Mouse (Mus musculus) erythroblast, adult 5-6 weeks (primary cell): ENCODE results near the gene Mdfi. TPM values are rescaled to one million over a fixed set of nuclear protein-coding genes. Genes with fewer than 3 reads are reported as not detected.

Experiments used
- ATAC-seq: replicated peaks from 2 replicates; pipeline ENCODE4 v1.8.0; 2016; ENCODE audit warnings: moderate number of reproducible peaks, mild to moderate bottlenecking, moderate TSS enrichment, inconsistent platforms; ENCODE audit not compliant: poor library complexity, low FRiP score, severe bottlenecking
- total RNA-seq, 2 experiments: library from RNA; stranded (forward) in 1 of 2; stranded (reverse) in 1 of 2; fragments of 150-400 nt in 1 of 2; fragments of 200-764, 138-1000 nt in 1 of 2; gene quantifications; 2 replicates each; pipeline versions ENCODE4 v1.2.3 to v1.2.4; 2015 to 2017; ENCODE audit warnings: low replicate concordance in 2 of 2

Mdfi gene
- total RNA-seq, 2 experiments from 2014 or later: not detected

DNA sequence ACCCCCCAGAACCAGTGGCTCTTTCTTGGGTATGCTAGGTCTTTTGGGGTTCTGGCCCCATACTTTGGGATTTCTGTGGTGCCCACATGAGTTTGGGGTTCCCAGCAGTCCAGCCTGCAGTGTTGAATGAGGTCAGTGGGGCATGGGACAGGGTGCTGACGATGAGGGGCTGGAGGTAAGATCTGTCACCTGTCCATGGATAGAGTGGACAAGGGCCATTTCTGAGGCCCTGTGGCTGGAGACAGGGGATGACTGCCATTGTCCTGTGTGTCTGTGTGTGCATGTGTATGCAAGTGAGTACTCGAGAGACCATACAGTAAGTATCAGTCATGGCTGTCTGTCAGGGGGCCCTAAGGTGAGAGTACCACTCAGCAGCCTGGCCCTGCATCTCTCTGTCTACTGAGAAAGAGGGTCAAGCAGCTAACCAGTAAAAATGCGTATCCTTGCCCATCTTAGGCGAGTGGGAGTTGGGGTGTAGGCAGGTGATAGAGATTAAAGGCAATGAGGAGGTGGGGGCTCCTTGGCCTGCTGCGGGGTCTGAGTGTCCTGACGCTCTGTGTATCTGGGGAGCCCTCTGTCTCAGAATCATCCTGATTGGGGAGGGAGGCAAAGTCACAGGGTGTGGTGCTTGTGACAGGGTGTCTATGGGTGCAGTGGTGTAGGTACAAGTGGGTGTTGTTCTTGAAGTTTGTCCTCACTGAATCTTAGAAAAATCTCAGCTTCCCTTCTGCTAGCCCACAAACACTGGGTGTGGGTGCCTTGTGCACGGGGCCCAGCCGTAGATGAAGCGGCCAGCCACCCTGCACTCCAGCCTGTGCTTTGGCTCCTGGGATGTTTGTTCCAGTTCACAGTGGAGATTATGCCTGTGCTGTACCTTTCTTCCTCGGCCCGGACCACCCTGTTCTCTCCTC lies 64.8 kb downstream of the Mdfi start:
- no peak for ATAC-seq

GRCm38 (mm10) chr17:47768707-47769276 lies 65.7 kb downstream of the Mdfi start:
- no peak for ATAC-seq

DNA sequence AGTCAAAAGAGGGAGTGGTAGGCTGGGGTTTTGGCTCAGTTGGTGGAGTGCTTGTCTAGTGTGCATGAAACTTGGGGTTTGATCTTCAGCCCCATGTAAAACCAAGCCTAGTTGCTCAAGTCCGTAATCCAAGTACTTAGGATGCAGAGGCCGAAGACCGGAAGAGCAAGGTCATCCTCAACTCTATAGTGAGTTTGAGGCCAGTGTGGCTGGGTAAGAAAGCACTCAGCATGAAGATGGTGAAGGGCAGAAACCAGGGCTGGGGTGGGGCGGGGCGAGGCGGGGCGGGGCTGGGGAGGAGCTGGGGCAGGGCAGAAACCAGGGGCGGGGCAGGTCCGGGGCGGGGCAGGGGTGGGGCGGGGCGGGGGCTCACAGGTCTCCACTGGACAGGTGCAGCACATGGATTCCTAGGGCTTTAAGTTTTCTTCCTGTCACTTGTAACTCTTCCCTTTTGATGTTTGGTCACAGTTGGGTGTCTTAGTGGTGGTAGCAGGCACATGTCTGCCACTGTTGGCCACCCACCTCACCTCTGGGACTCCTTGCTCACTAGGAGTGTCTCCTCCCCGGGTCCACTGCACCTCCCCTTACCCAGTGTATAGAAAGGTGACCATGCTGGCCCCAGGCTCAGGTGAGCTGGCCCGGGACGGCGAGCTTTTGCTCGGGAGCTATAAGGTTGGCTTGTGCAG lies 66.9 kb downstream of the Mdfi start:
- no peak for ATAC-seq

GRCm38 (mm10) chr17:47767081-47767455 lies 67.4 kb downstream of the Mdfi start:
- ATAC-seq: no peak

GRCm38 (mm10) chr17:47766407-47767043 lies 68.0 kb downstream of the Mdfi start:
- ATAC-seq: no peak

- ATAC-seq: no peak
Measured at GRCm38 (mm10) chr17:47765986-47766385, 68.5 kb downstream of the Mdfi start.

Other genes starting within 250 kb of the Mdfi start
- 1.2 and 2.1 TPM in 2 replicates for gene Bysl, start 223.2 kb downstream of the Mdfi start, total RNA-seq (2015; ENCODE audit: low replicate concordance)
- 3.2 and 4.3 TPM in 2 replicates for gene Bysl, start 223.2 kb downstream of the Mdfi start, total RNA-seq (2017; ENCODE audit: low replicate concordance)
- gene Med20, start 223.1 kb downstream of the Mdfi start, total RNA-seq (2015; ENCODE audit: low replicate concordance): 10.4 and 19.9 TPM in 2 replicates
- gene Med20, start 223.1 kb downstream of the Mdfi start, total RNA-seq (2017; ENCODE audit: low replicate concordance): 48.5 and 68.2 TPM in 2 replicates
- 2.5 and 4.8 TPM in 2 replicates for gene Gm20517, start 223.1 kb downstream of the Mdfi start, total RNA-seq (2015; ENCODE audit: low replicate concordance)
- 6.3 and 16.2 TPM in 2 replicates for gene Gm20517, start 223.1 kb downstream of the Mdfi start, total RNA-seq (2017; ENCODE audit: low replicate concordance)
- 7.3 and 36.5 TPM in 2 replicates for gene Usp49, start 204.0 kb downstream of the Mdfi start, total RNA-seq (2015; ENCODE audit: low replicate concordance)
- gene Usp49, start 204.0 kb downstream of the Mdfi start, total RNA-seq (2017; ENCODE audit: low replicate concordance): 14.8 and 27.6 TPM in 2 replicates
- 24.2 and 44.9 TPM in 2 replicates for gene Tomm6, start 146.3 kb downstream of the Mdfi start, total RNA-seq (2015; ENCODE audit: low replicate concordance)
- 9.1 and 10.8 TPM in 2 replicates for gene Tomm6, start 146.3 kb downstream of the Mdfi start, total RNA-seq (2017; ENCODE audit: low replicate concordance)
- not detected in 2 replicates for gene Frs3, start 145.7 kb downstream of the Mdfi start, total RNA-seq (2015; ENCODE audit: low replicate concordance)
- gene Frs3, start 145.7 kb downstream of the Mdfi start, total RNA-seq (2017; ENCODE audit: low replicate concordance): not detected in 2 replicates
- gene Gm21981, start 140.2 kb downstream of the Mdfi start, total RNA-seq (2015; ENCODE audit: low replicate concordance): not detected in 2 replicates
- not detected in 2 replicates for gene Gm21981, start 140.2 kb downstream of the Mdfi start, total RNA-seq (2017; ENCODE audit: low replicate concordance)
- not detected in 2 replicates for gene Prickle4, start 140.0 kb downstream of the Mdfi start, total RNA-seq (2015; ENCODE audit: low replicate concordance)
- not detected in 2 replicates for gene Prickle4, start 140.0 kb downstream of the Mdfi start, total RNA-seq (2017; ENCODE audit: low replicate concordance)
- gene Pgc, start 107.8 kb downstream of the Mdfi start, total RNA-seq (2015; ENCODE audit: low replicate concordance): not detected in 2 replicates
- not detected in 2 replicates for gene Pgc, start 107.8 kb downstream of the Mdfi start, total RNA-seq (2017; ENCODE audit: low replicate concordance)
- gene Tfeb, start 97.7 kb downstream of the Mdfi start, total RNA-seq (2015; ENCODE audit: low replicate concordance): 4.6 and 6.7 TPM in 2 replicates
- 3.8 and 9.4 TPM in 2 replicates for gene Tfeb, start 97.7 kb downstream of the Mdfi start, total RNA-seq (2017; ENCODE audit: low replicate concordance)
- 1.2 and 4.0 TPM in 2 replicates for gene Foxp4, start 90.0 kb upstream of the Mdfi start, total RNA-seq (2015; ENCODE audit: low replicate concordance)
- gene Foxp4, start 90.0 kb upstream of the Mdfi start, total RNA-seq (2017; ENCODE audit: low replicate concordance): 0.51 and 0.70 TPM in 2 replicates
- not detected in 2 replicates for gene 1700122O11Rik, start 203.6 kb upstream of the Mdfi start, total RNA-seq (2015; ENCODE audit: low replicate concordance)
- not detected in 2 replicates for gene 1700122O11Rik, start 203.6 kb upstream of the Mdfi start, total RNA-seq (2017; ENCODE audit: low replicate concordance)